ENCODE assay signal across 8 mouse cellular contexts in genomic region chr13:112287571-112288224, GRCm38 (mm10). TPM values are rescaled to one million over a fixed set of nuclear protein-coding genes. Genes with fewer than 3 reads are reported as not detected.
DNase-seq lines count a peak whose midpoint lies in the region; ATAC-seq and TF ChIP-seq lines count a peak whose summit lies in the region.

No protein-coding gene starts in this region.

- H3K4me1 ChIP-seq in kidney, embryonic 14.5 days (ENCODE audit: control insufficient read depth, insufficient read depth, low read length), result 0 out of 2 replicates have a peak, but pooled peaks cover 3% of the 10 kb centered on the region
- H3K4me1 ChIP-seq in hindbrain, postnatal 0 days (ENCODE audit: insufficient read depth, low read length), result peaks cover 8% of the 10 kb centered on the region; the same call in 1 of the 2 replicates
- peaks cover 25% of the 10 kb centered on the region for H3K4me1 ChIP-seq in midbrain, embryonic 13.5 days (replicated peaks)

- 49% methylated on average over 6 of the region's 6 CpGs for WGBS in kidney, embryonic 14.5 days
- WGBS in hindbrain, postnatal 0 days, result 49% methylated on average over 6 of the region's 6 CpGs
- 63% methylated on average over 6 of the region's 6 CpGs for WGBS in midbrain, embryonic 13.5 days

- H3K27me3 ChIP-seq in kidney, embryonic 14.5 days (ENCODE audit: control insufficient read depth, insufficient read depth, low read length), result no peaks in the 10 kb centered on the region
- H3K27me3 ChIP-seq in hindbrain, postnatal 0 days (ENCODE audit: insufficient read depth, low read length), result no peaks in the 10 kb centered on the region
- H3K27me3 ChIP-seq in midbrain, embryonic 13.5 days, result no peaks in the 10 kb centered on the region

- no peak overlapping the region for H3K4me3 ChIP-seq in kidney, embryonic 14.5 days (ENCODE audit: low read length)
- peak overlapping the region; percentile 41 for H3K4me3 ChIP-seq in hindbrain, postnatal 0 days (ENCODE audit: low read length)
- H3K4me3 ChIP-seq in midbrain, embryonic 13.5 days (replicated peaks), result peak overlapping the region; percentile 34; the same call in 1 of the 2 replicates

- DNase-seq in kidney, adult 18-20 months, result no peak
- DNase-seq in c-Kit-positive CD71-positive TER-119-negative erythroid progenitor cells, embryonic 14.5 days (ENCODE audit: low read depth), result peak; percentile 25
- no peak for DNase-seq in hindbrain, postnatal 0 days (ENCODE audit: low spot score)
- no peak for DNase-seq in adipocyte (ENCODE audit: low spot score)
- no peak for DNase-seq in Muller cell, postnatal 12 days (ENCODE audit: inconsistent ontology term)
- no peak for DNase-seq in lung, postnatal 4 days

- ATAC-seq in kidney, embryonic 14.5 days (ENCODE audit: low FRiP score, low TSS enrichment), result 0 out of 2 replicates have a peak, but pooled peaks have one; percentile 7
- peak; percentile 58 for ATAC-seq in hindbrain, postnatal 0 days
- ATAC-seq in midbrain, embryonic 13.5 days, result peak; percentile 78

- H3K36me3 ChIP-seq in kidney, embryonic 14.5 days (ENCODE audit: control insufficient read depth, insufficient read depth, low read length), result no peaks in the 10 kb centered on the region
- H3K36me3 ChIP-seq in hindbrain, postnatal 0 days (ENCODE audit: insufficient read depth, low read length), result no peaks in the 10 kb centered on the region
- no peaks in the 10 kb centered on the region for H3K36me3 ChIP-seq in midbrain, embryonic 13.5 days

- no peak for TF ChIP-seq CTCF in hindbrain, postnatal 0 days (IDR thresholded peaks at IDR 0.05; ENCODE audit: low read depth)

- H3K9ac ChIP-seq in kidney, embryonic 14.5 days (ENCODE audit: low read depth, low read length), result no peak overlapping the region
- H3K9ac ChIP-seq in hindbrain, postnatal 0 days (replicated peaks; ENCODE audit: low read length), result peak overlapping the region; percentile 48; the same call in 1 of the 2 replicates
- 0 out of 2 replicates have a peak overlapping the region, but pooled peaks have one; percentile 57 for H3K9ac ChIP-seq in midbrain, embryonic 13.5 days (replicated peaks)

- H3K27ac ChIP-seq in kidney, embryonic 14.5 days (ENCODE audit: low read depth, low read length), result no peak overlapping the region
- peak overlapping the region; percentile 87 for H3K27ac ChIP-seq in hindbrain, postnatal 0 days
- peak overlapping the region; percentile 69 for H3K27ac ChIP-seq in midbrain, embryonic 13.5 days

- peak overlapping the region; percentile 41 for H3K4me2 ChIP-seq in kidney, embryonic 14.5 days (replicated peaks; ENCODE audit: low read depth, low read length)
- peak overlapping the region; percentile 57 for H3K4me2 ChIP-seq in hindbrain, postnatal 0 days (ENCODE audit: low read depth, low read length)
- peak overlapping the region; percentile 51 for H3K4me2 ChIP-seq in midbrain, embryonic 13.5 days (replicated peaks)

- 0 out of 2 replicates have a peak, but pooled peaks cover 4% of the 10 kb centered on the region for H3K9me3 ChIP-seq in kidney, embryonic 14.5 days (ENCODE audit: control insufficient read depth, low read length)
- no peaks in the 10 kb centered on the region for H3K9me3 ChIP-seq in hindbrain, postnatal 0 days (ENCODE audit: low read length)
- H3K9me3 ChIP-seq in midbrain, embryonic 13.5 days, result no peaks in the 10 kb centered on the region

RNA-seq across cellular contexts. Expression of gene Ankrd55, which starts 0.6 kb away (rescaled TPM):
- polyA plus RNA-seq in kidney, embryonic 14.5 days (2014; fragmentation: Nextera tagmentation; extraction: Ambion mirVana), result 0.34 and 0.71 TPM in 2 replicates
- 16.5 and 25.5 TPM in 2 replicates for total RNA-seq in hindbrain, postnatal 0 days (2014; rRNA removed)
- 12.0 and 12.4 TPM in 2 replicates for polyA plus RNA-seq in hindbrain, postnatal 0 days (2015; fragmentation: Nextera tagmentation; extraction: Ambion mirVana)
- polyA plus RNA-seq in midbrain, embryonic 13.5 days (2015; fragmentation: Nextera tagmentation; extraction: Ambion mirVana), result 3.6 and 3.9 TPM in 2 replicates

Comparison
In these comparisons a context has a peak if more than half of its experiments do, and no peak if none do; other contexts are left out.
1. ATAC-seq: peak in every context shown above with its lines; median percentile 78 in midbrain, embryonic 13.5 days; 58 in hindbrain, postnatal 0 days; 7 in kidney, embryonic 14.5 days.